Mouse (Mus musculus) midbrain, embryonic 15.5 days (tissue): ENCODE results near the gene Fsd2. TPM values are rescaled to one million over a fixed set of nuclear protein-coding genes. Genes with fewer than 3 reads are reported as not detected.

Experiments
- ATAC-seq: fragments of 200-750 bp; cut with Nextera tagmentation; replicated peaks from 2 replicates; pipeline ENCODE4 v1.8.0; 2017; ENCODE audit warnings: moderate TSS enrichment
- H3K27ac ChIP-seq: fragments of 300-500 bp; sonication (generic); 2 replicates; pipeline ENCODE4 v1.5.1; 2015; ENCODE audit warnings: mild to moderate bottlenecking, inconsistent platforms
- H3K27me3 ChIP-seq: fragments of 300-500 bp; sonication (generic); replicated peaks from 2 replicates; pipeline ENCODE4 v1.6.1; 2015; ENCODE audit warnings: inconsistent platforms
- H3K36me3 ChIP-seq: fragments of 300-500 bp; sonication (generic); replicated peaks from 2 replicates; pipeline ENCODE4 v1.6.1; 2015; ENCODE audit warnings: inconsistent platforms
- H3K4me1 ChIP-seq: fragments of 300-500 bp; sonication (generic); 2 replicates; pipeline ENCODE4 v1.6.1; 2015; ENCODE audit warnings: inconsistent platforms
- H3K4me2 ChIP-seq: fragments of 300-500 bp; sonication (generic); 2 replicates; pipeline ENCODE4 v1.6.1; 2015; ENCODE audit warnings: inconsistent platforms, mild to moderate bottlenecking, moderate library complexity
- H3K4me3 ChIP-seq: fragments of 300-500 bp; sonication (generic); 2 replicates; pipeline ENCODE4 v1.5.1; 2015; ENCODE audit warnings: mild to moderate bottlenecking, inconsistent platforms
- H3K9ac ChIP-seq: fragments of 300-500 bp; sonication (generic); 2 replicates; pipeline ENCODE4 v1.6.1; 2015; ENCODE audit warnings: mild to moderate bottlenecking, inconsistent platforms
- H3K9me3 ChIP-seq: fragments of 300-500 bp; sonication (generic); 2 replicates; pipeline ENCODE4 v1.6.1; 2016; ENCODE audit warnings: inconsistent platforms
- WGBS: fragments of 180-500 bp; shearing (Covaris S2); methylation state at CpG from one replicate; pipeline ENCODE4 v1.1.7; 2015; ENCODE audit warnings: mixed read lengths; 5-methylcytosine and 5-hydroxymethylcytosine counted together
- microRNA counts: library from miRNA; unstranded; fragments of <30 nt; microRNA quantifications from one replicate; lab custom pipeline; 2016
- polyA plus RNA-seq: library from polyadenylated mRNA; unstranded; fragments of >200 nt; fragmentation: Nextera tagmentation; extraction: Ambion mirVana; gene quantifications from 2 replicates; pipeline ENCODE4 v1.2.1, GENCODE M21; 2015

The Fsd2 gene
- polyA plus RNA-seq, 1 experiment from 2014 or later: 0.17 TPM

DNA sequence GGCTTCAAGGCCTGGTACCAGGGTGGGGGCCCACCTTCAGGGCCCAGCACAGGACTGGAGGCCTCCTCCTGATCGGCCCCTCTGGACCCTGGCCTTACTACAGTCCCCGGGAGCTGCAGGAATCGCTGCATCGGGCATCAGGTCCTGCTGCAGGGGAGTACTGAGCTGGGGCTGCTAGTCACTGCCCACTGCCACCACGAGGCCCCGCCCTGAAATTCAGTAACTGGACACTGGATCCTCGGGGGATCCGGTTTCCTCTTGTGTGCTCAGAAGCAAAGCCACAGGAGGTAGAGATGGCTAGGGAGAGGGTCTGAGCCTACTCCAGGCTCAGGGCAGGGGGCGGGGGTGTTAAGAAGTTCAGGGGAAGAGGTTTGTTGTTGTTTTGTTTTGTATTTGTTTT is 77.1 kb downstream of the Fsd2 start:
- Histone ChIP-seq H3K4me2 (no peak overlapping the region), H3K9me3 (no peaks in the 10 kb centered on the region), H3K4me1 (peaks cover 37% of the 10 kb centered on the region), H3K27ac (no peak overlapping the region), H3K27me3 (no peaks in the 10 kb centered on the region), H3K9ac (no peak overlapping the region), H3K4me3 (no peak overlapping the region), H3K36me3 (peaks cover 3% of the 10 kb centered on the region)
- 12% methylated on average over 9 of the region's 9 CpGs for WGBS
- ATAC-seq: no peak

MicroRNAs within 50 kb of the gene (microRNA counts, 519-probe panel; counts per million panel counts)
- microRNA mmu-miR-1839-3p (lab: Ali Mortazavi, UCI): not detected
- microRNA mmu-miR-1839-5p (lab: Ali Mortazavi, UCI): 2,746 counts per million, percentile 59 among the panel's probes with 10 or more counts

Other genes with a start within 250 kb of the Fsd2 start
- 648 and 653 TPM in 2 replicates for gene Rps17, start 221.7 kb downstream of the Fsd2 start, polyA plus RNA-seq
- gene Cpeb1, start 111.5 kb downstream of the Fsd2 start, polyA plus RNA-seq: 4.0 and 5.1 TPM in 2 replicates
- gene Ap3b2, start 73.0 kb downstream of the Fsd2 start, polyA plus RNA-seq: 155 and 162 TPM in 2 replicates
- not detected in 2 replicates for gene BC048679, start 68.7 kb downstream of the Fsd2 start, polyA plus RNA-seq
- 6.0 and 6.9 TPM in 2 replicates for gene Whamm, start 4.3 kb upstream of the Fsd2 start, polyA plus RNA-seq
- gene Homer2, start 140.6 kb upstream of the Fsd2 start, polyA plus RNA-seq: 21.8 and 24.6 TPM in 2 replicates
- gene Ramac, start 196.0 kb upstream of the Fsd2 start, polyA plus RNA-seq: 145 and 148 TPM in 2 replicates
- 56.1 and 61.1 TPM in 2 replicates for gene 3110040N11Rik, start 222.5 kb upstream of the Fsd2 start, polyA plus RNA-seq